Mouse (Mus musculus) megakaryocyte, adult 5-6 weeks (primary cell): Measurements from ENCODE around the gene Chrng. TPM values are rescaled to one million over a fixed set of nuclear protein-coding genes. Genes with fewer than 3 reads are reported as not detected.

Experiments
- ATAC-seq: 2 replicates; pipeline ENCODE4 v1.8.0; 2016; ENCODE audit warnings: mild to moderate bottlenecking, inconsistent platforms; ENCODE audit not compliant: poor library complexity, severe bottlenecking
- total RNA-seq, 2 experiments: library from RNA; stranded (forward) in 1 of 2; stranded (reverse) in 1 of 2; fragments of 153-499, 151-499 nt in 1 of 2; fragments of 221-1000, 200-1000 nt in 1 of 2; gene quantifications; 2 replicates each; pipeline versions ENCODE4 v1.2.3 to v1.2.4; 2015 to 2017

Chrng gene
- total RNA-seq, 2 experiments from 2014 or later: not detected

DNA sequence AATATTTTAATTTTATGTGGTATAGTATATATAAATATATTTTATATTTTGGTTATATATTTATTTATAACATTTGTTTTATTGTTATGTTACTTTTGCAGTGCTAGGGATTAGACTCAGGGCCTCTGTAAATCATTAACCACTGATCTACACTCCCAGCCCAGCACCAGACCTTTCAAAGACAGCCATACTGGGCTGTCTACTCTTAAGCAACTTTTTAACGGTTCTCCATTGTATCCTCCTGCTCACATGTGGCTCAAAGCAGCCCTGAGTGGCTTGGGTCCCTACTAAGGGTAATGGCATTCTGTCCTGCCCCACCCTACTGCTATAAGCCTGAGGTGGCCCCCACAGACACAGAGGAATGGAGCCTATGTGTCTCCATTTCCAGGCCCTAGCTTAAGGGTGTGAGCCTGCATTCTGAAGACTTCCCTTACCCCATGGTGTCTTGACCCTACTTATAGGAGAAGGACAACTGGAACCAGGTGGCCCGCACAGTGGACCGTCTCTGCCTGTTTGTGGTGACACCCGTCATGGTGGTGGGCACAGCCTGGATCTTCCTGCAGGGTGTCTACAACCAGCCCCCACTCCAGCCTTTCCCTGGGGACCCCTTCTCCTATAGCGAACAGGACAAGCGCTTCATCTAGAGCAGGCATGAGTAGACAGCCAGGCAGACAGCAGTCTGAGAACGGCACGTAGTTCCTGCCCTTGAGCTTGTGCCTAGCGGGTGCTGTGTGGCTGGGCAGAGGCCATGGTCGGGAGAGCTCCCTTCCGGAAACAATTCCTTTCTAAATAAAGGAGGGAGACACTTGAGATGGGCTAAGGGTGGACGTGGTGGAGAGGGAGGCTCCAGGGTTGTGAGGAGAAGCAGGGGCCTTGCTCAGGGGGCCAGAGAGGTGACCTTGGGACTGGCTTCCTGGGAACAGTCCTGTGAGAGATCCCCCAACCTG lies 6.1 kb upstream of the Chrng start:
- ATAC-seq: no peak

GRCm38 (mm10) chr1:87200811-87201210 lies 3.6 kb upstream of the Chrng start:
- no peak for ATAC-seq

GRCm38 (mm10) chr1:87201848-87202247 lies 2.6 kb upstream of the Chrng start:
- no peak for ATAC-seq

DNA sequence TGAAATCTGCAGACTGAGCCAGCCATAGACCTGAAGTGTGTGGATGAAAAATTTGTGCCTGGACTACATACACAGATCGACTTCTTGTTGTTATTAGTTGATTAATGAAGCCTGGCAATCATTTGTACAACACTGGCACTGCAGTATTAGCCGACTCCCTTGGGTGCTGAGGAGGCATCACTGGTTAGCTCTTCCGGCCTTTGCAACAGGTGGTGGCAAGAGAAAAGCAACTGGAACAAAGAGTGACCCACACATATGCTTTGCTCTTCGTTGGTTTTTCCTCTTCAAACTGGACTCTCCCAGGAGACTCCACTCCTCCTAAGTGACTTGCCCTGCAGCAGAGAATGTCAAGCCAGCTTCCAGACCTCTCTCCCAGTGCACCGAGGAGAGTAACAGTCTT lies 678 bp upstream of the Chrng start:
- ATAC-seq: no peak

- ATAC-seq: no peak
Observed at GRCm38 (mm10) chr1:87205038-87205437, 581 bp downstream of the Chrng start.

GRCm38 (mm10) chr1:87205502-87205901 lies 1.0 kb downstream of the Chrng start:
- ATAC-seq: no peak

GRCm38 (mm10) chr1:87206339-87206738 lies 1.9 kb downstream of the Chrng start:
- ATAC-seq: 0 out of 2 replicates have a peak, but pooled peaks have one; percentile 25

GRCm38 (mm10) chr1:87211431-87211830 lies 7.0 kb downstream of the Chrng start:
- no peak for ATAC-seq

GRCm38 (mm10) chr1:87213735-87214704 lies 9.6 kb downstream of the Chrng start, which contains the start of gene Eif4e2:
Gene Eif4e2 (plus strand): TSS chr1:87213914.
- peak; percentile 96 for ATAC-seq

DNA sequence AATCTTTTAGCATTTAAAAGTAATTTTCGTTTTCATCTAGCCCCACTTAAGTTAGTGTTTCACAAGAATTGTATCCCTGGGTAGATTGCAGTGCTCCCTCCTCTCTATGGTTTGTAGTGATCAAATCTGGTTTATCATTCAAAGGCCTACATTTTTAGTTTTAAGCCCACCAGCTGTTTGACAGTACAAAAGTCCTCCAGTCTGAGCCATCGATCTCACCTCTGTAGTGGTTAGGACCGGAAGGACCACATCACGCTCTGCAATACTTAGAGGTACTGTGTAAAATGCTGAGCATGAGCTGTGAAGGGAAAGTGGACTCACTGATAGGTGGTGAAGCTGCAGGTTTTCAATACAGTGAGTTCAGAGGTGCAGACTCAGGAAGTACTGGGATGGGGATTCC lies 10.3 kb downstream of the Chrng start:
- ATAC-seq: no peak

- ATAC-seq: no peak
Observed at GRCm38 (mm10) chr1:87217938-87218337, 13.5 kb downstream of the Chrng start.

- ATAC-seq: no peak
Observed at GRCm38 (mm10) chr1:87225739-87226138, 21.3 kb downstream of the Chrng start.

DNA sequence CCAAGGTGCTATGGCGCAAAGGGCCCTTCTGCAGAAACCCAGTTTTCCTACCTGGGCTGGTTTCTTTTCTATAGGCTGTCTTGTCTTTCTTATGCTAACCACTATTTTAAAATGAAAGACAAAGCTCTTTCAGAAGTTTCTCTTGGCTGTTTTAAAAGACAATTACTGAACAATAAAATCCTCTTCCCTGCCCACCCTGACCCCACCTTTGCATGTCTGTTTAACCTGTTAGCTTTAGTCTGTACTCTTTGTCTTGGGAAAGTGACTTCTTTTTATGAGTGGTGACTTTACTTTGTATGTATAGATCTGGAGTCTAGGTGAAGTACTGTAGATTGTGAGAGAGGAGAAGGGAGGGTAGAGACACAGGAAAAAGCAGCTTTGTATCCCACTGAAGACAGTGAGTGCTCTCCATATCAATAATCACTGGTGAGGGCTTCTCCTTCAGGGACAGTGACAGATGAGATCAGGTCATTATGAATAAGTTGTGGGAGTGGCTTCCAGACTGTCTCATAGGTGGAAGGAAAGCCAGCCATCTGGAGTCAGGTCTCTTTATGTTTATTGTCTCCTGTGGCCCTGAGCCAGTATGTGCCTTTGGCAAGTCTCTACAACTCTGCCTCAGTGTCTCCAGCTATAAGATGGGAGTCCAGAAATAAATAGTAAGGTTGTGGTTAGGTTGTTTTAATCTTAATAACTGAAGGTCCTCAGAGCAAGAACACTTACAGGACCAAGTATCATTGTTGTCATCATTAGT lies 22.1 kb downstream of the Chrng start:
- no peak for ATAC-seq

DNA sequence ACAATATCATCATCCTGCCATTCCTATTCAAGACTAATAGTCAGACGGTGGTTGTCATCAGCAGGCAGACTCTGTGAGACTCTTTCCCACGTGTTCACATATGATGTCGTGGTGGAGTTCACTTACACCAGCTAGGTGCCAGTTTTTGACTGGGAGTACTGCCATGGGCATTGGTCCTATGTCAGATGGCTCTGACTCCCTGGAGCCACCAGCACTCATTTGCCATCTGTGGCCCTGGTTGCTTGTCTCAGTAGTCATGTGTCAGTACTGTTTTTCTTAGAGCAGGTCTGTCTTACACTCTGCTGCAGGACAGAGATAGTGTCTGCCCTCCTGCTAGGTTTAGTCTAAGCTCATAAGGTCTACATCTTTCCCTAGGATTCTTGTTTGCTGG lies 22.7 kb downstream of the Chrng start:
- no peak for ATAC-seq

- ATAC-seq: no peak
Observed at GRCm38 (mm10) chr1:87230606-87231005, 26.1 kb downstream of the Chrng start.

- ATAC-seq: no peak
Observed at GRCm38 (mm10) chr1:87232197-87232596, 27.7 kb downstream of the Chrng start.

GRCm38 (mm10) chr1:87239056-87239455 lies 34.6 kb downstream of the Chrng start:
- ATAC-seq: no peak

DNA sequence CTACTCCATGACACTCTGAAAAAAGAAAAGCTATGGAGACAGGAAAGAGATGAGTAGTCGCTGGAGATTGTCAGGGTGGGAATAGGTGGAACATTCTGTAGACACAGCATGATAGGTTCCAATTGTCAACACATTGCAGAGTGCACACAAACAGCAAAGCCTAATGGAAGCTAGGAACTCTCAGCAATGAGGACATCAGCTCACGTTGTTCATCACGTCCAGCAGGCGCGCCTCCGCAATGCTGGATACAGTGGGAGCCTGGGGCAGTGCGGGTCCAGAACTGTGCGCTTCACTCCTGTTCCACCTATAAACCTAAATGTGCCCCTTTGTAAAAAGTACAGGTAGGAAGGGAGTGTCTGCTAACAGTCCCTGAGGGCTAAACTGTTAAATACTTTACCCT lies 38.6 kb downstream of the Chrng start:
- no peak for ATAC-seq

DNA sequence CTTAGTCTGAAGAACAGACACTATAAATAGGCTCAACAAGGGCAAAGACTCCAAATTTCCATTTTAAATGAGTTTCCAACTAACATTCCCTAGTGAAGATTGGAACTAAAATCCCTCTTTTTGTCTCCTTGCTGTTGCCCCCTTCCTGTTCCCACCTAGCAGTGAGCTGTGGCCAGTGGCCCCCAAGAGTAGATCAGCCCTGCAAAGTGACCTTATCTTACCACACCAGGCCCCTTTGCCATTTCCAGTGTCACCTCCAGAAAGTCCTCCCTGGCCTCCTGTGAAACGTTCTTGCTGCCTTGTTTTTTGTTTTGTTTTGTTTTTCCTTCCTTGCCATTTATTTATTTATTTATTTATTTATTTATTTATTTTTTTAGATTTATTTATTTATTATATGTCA lies 41.0 kb downstream of the Chrng start:
- ATAC-seq: no peak

GRCm38 (mm10) chr1:87245929-87246815 lies 41.7 kb downstream of the Chrng start:
- peak; percentile 92 for ATAC-seq
